Mouse (Mus musculus) E14TG2a.4 (cell line): ENCODE measurements around the gene Serping1.

ENCODE experiments used
- CTCF ChIP-seq: conservative IDR thresholded peaks from 2 replicates; pipeline ENCODE4 v1.5.1; 2014; ENCODE audit warnings: low read length
- POU5F1 ChIP-seq: IDR thresholded peaks from 2 replicates; pipeline ENCODE4 v1.6.1; 2014; ENCODE audit warnings: low read length, borderline replicate concordance

- TF ChIP-seq CTCF: no peak
- TF ChIP-seq POU5F1: no peak
These were observed 14.5 kb downstream of the Serping1 start for GRCm38 (mm10) chr2:84760777-84761176.
